Mouse (Mus musculus) thymus, postnatal 0 days (tissue): Measurements from ENCODE around the gene Slc43a1. TPM values are rescaled to one million over a fixed set of nuclear protein-coding genes. Genes with fewer than 3 reads are reported as not detected.
A peak's percentile ranks its signal among the peaks of the same experiment; 100 is the strongest.

ENCODE experiments used
- DNase-seq: peaks from one replicate; pipeline ENCODE4 v3.0.0-alpha.2; 2015; ENCODE audit warnings: low spot score
- polyA plus RNA-seq: library from polyadenylated mRNA; unstranded; fragments of >200 nt; fragmentation: Nextera tagmentation; extraction: Ambion mirVana; gene quantifications from 2 replicates; pipeline ENCODE4 v1.2.1, GENCODE M21; 2015

The Slc43a1 gene
- polyA plus RNA-seq, 1 experiment from 2014 or later = 19.7 TPM

DNA sequence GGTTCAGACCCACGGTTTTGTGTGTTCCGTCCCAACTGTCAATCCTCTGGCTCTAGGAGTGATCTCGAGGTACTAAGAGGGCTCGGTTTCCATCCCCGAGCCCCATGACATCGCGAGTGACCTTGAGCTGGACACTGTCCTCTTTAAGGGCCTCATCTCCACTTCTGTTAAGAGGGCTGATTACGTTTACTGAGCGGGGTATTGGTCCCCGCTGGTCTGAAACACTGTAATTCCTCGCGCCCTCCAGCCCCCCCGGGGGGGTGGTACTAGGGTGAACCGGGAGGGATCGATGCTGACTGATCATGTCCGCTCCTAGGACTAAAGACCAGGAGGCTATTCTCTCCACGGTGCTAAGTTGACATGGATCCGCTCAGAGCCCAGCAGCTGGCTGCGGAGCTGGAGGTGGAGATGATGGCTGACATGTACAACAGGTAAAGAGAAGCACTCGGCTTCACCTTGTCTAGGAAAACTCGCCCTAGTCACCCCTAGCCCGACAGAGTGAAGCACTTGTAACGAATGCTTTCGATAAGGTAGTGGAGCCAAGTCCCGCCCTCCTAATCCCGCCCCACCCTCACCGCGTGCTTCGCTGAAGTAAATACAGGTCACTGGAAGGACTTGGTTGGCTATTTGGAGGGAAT, 11.2 kb upstream of the Slc43a1 start:
- DNase-seq = no peak

DNA sequence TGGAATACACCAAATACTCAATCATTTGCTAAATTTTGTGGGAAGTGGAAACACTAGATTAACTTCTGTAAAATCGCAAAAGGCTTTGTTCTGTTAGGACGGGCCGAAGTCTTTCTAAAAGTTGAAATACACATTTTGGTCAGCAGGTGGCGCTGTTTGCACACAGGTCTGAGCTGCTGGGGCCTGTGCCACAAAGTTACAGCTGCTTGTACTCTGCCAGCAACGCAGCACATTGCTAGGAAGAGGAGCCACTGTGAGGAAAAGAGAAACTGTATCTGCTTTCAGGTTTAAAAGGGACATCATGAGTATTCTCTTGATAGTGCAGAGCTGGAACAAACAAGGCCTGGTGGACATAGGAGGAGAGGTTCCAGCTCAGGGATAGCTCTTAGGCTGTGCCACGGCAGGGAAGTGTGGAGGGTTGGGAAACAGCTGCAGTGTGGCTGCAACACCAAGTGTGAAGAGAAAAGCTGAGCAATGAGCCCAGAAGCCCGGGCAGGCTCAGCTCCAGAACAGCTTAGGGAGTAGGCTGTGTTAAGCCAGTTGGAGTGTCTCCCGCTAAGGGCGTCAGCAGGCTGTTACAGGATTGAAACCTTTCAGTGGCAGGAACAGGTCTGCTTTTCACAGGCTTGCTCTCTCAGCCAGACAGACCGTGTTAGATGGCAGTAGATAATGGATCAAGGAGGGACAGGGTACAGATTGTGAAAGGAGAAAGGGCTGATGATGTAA, 6.8 kb upstream of the Slc43a1 start:
- DNase-seq = peak; percentile 89

DNA sequence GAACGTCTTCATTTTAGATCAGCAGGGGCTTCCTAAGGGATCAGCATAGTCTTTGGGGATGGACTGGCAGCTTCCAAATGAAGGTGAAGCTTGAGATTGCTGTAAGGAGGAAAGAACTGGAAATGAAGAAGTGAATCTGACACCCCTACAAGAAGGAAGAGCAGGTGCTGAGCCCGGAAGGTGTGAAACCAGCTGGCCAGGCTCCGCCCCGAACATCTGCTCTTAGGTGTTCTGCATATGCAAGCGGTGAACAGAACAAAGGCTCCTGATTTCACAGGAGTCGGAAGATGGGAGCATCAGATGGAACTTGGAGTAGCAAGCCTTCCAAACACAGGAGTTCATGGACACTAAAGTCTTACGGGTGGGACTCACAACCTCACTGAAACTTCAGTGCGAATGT, 1.5 kb upstream of the Slc43a1 start:
- DNase-seq = peak; percentile 76

DNA sequence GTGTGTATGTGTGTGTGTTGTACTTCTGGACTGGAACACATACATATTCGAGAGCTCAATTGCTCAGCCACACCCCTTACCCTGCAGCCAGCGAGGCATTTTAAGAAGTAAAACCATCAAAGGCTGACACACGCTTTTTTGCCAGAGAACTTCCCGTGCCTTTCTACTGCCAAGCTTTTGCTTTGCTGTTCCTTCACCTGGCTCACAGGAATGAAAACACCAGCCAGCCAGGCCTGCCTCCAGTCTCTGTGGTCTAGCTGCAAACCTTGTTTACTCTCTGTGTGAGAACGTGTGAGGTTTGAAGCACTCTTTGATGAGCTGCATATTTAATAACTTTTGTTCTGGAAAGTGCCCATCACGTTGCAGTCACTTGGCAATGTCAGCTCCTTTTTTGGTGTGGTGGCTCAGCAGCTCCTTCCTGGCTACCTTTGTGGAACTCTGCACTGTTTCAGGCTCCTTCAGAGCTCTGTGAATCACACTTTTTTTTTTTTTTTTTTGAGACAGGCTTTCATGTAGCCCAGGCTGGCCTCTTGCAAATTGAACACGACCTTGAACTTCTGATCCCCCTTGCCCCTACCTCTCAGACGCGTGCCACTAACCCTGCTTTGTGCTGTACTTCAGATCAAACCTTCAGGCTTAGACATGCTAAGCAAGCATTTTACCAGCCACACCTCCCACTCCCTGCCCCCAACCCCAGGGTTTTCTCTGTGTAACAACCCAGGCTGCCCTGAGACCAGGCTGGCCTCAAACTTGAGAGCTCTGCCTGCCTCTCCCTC, 645 bp upstream of the Slc43a1 start:
- DNase-seq = peak; percentile 63

DNA sequence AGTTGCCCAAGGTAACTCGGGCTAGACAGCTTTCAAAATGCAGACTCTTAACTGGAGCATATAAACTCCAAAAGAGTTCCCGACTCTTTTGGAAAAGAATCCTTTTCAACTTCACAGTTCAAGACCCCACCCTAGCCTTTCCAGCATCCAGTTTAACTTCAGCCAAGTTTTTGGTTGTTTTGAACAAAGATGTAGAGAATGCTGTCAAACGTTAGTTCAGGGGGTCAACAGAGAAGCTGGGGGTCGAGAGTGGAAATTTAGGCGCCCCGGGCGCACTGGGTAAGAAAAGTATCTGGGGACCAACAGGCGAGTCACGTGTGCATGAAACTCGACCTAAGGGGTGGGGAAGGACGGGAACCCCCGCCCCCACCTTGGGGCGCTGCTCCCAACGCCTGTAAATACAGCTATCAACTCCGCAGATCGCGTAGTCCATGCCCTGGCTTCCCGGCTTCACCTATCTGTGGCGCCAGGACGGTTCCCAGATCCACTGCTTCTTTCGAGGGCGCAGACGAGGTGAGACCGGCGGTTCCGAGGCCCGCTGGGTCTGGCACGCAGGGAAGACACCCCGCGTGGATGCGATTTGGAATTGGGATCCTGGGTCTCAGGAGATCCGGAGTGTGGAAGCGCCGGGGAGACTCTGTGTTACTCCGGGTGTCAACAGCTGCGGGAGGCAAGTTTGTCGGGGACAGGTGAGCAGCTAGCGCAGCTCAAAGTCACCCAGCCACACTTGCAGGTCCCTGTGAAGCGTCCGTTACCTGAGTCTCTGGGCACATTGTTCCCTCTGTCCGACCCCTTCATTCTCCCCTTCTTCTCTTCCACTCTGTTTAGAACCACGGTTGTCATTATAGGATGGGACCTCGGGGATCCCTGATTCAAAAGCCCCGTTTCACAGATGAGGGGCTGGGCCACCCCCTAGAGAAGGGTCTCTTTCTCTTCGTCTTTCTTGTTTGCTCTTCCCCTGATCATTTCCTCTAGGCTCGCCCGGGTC, 637 bp downstream of the Slc43a1 start:
- peak; percentile 29 for DNase-seq

DNA sequence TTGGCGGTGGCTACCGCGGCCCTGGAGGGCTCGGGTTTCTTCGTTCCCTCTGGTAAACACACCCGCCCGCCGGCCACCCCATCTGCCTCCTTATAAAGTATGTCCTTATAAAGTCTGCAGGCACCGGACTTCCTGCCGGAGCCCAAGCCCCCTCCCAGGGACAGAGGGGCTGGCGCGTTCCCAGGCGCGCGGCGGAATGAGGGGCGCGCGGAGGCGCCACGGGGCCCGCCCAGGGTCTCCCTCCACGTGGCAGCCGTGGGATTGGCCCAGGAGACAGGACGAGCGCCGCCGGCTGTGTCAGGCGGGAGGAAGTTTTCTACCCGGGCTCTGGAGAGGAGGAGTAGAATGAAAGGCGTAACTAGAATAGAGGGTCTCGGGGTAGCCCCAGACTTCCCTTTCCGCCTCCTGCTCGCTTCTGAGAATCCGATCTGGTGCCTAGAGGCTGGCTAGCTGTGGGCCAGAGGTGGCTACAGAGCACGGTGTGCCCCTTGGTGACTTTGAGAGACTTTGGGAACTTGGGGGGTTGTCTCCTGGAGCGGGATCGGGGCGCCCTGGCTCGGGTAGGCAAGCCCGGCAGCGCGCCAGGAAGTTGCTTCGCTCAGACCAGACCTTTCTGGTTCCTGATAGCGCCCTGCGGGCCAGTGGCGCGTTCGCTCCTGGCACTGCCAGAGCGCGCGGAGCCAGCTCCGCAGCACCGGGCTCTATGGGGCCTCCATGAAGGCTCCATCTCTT, 1.5 kb downstream of the Slc43a1 start:
- DNase-seq = peak; percentile 71

DNA sequence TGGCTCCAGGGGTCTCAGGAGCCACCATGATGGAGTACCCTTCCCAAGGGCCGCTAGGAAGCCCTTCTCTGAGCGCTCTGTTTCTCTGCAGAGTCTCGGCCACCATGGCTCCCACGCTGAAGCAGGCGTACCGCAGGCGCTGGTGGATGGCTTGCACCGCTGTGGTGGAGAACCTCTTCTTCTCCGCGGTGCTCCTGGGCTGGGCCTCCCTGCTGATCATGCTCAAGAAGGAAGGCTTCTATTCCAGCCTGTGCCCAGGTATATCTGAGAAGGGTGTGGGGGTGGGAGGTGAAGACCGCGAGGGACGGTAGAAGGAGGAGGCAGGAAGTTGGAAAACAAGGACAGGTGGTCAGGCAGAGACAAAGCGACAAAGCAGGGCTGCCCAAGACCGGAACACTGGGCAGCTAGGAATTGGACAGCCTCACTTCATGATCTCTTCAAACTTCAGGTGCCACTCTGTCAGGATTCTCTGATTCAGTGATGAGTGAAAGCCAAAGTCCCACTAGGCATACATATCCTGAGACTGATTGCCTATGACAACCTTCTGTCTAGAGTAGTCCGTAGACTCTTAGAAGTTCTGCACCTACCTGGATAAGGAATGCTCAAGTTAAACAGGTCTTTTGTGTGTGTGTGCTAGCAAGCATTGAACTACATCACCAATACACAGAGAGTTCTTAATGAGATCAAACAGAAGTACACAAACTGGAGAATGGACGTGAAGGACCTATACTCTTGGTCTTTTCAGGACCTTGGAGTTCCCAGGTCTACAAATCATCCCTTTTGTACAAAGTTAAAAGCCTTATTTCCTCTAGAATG, 2.3 kb downstream of the Slc43a1 start:
- DNase-seq = no peak

DNA sequence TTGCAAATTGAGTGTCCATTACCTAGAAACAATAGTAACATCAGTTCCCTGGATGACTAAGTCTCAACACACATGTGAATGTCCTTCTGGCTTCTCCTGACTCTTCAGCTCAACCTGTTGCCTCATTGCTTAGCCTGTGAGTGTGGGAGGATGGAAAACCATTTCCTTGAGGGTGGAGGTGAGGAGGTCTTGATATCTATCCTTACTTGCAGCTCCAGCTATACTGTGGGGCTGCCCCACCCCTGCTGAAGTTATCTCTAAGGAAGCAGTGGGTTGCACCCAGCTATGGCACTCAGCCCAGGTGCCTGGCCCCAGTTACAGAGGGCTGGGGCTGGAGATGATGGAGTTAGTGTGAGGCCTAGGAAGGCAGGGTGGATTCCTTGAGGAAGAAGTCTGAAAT, 3.3 kb downstream of the Slc43a1 start:
- DNase-seq = peak; percentile 21

DNA sequence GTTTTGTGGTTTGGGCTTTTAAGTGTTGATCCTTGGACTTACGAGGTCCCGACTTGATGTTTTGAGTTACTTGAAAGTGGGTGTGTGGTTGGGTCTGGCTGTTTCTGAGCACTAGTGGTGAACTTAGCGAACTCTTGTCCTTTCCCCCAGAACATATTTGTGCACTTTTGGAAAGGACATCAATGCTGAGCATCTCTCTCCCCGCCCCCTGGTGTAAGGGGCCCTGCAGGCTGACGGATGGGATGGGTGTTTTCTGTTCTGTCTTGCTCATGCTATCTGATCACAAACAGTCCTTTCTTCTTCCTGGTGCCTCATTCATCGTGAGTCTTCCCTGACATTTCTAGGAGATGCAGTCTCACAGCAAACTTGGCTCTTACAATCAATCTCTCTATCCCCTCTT, 5.0 kb downstream of the Slc43a1 start:
- peak; percentile 66 for DNase-seq

DNA sequence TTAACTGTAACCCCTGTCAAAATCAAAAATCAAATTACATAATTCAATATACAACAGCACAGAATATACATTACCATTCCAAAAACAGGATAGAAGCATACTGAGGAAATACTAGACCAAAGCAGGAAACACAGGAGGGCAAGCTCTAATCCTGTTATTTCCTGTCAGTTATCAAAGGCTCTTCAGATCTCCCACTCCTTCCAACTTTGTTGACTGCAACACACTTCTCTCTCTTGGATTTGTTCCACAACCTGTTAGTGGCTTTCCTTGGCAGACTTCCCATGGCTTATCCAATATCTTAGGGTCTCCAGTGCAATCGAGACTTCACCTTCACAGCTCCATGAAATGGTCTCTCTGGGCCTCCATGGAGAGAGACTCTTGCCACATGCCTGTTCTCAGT, 6.6 kb downstream of the Slc43a1 start:
- no peak for DNase-seq

DNA sequence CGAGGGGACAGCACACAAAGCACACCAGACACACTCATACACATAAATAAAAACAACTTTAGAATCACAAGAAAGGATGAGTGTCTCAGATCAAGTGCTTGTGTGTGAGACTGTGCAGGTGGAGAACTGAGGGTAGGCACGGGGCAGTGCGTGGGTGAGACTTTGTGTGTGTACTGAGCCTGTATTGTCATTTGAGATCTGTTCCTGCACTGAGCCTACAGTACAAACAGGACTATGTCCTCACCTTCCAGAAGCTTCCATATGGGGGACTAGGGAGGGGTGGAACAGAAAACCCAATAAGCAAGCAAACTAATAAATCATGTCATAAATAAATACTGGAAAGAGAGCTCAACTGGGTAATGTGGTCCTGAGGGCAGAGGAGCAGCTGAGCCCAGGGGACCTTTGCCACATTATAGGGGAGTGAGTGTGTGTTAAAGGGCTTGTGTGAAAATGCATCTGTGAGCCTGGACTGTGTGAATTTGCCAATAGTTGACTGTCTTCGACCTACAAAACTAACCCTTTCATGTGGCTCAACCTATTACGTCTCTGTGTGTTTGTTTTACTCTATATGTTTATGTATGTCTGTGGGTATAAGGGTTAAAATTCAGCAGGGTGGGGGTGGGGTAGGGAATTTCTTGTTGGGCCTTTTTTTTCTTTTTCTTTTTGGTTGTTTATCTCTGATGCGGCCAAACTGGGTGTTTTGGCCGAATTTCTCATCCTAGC, 11.9 kb downstream of the Slc43a1 start:
- no peak for DNase-seq

DNA sequence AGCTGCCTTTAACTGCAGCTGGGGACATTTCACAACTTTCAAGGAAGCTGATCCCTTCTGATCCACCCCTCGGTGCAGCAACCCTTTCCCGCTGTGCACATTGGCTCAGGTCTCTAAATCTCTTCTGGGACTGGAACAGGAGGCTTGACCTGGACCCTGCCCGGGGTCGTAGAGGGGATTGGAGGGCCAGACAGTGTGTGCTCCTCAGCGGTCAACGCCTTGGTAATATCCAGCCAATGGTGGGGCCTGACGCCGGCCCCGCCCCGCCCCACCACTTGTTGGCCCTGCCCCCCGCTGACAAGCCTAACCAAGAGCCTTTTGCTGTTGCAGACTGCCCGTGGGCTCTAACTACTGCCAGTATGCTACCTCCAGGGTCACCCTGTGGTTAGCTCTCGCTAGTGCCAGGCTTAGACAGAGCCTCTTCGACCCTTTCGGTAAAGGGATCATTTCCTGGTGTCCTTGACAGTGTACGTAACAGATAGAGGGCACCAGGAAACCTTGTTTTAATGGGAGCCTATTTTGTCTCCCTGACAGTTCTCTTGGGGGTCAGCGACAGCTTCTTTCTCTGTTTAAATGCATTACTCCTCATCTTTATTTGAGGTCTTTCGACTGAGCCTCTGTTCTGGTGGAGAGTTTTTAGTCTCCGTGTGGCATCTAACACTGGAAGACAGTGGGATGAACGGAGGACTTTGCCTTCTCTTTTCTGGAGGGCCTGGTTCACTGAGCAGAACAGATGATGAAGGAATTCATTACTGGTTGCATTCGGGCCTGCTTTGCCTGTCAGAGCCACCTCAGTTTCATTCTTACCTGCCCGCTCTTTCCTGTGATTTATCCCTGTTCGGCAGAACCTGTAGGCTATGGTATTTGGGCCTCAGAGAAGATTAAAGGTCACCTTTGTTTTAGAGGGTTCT, 12.7 kb downstream of the Slc43a1 start:
- DNase-seq = no peak

DNA sequence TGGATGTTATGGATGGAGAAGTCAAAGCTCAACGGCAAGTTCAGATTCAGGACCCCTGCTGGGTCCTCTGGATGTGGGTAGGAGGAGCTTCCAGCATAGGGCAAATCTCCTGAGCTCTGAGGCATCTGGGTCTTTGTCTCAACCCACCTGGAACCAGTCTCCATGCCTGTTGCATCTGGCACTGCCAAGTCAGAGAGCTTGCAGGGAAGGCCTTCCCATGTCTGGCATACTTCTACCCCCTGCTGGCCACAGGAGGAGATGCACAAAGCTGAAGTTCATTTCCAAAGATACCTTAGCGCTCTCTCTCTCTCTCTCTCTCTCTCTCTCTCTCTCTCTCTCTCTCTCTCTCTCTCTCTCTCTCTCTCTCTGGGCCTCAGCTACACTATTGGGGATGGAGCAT, 17.1 kb downstream of the Slc43a1 start:
- peak; percentile 52 for DNase-seq

DNA sequence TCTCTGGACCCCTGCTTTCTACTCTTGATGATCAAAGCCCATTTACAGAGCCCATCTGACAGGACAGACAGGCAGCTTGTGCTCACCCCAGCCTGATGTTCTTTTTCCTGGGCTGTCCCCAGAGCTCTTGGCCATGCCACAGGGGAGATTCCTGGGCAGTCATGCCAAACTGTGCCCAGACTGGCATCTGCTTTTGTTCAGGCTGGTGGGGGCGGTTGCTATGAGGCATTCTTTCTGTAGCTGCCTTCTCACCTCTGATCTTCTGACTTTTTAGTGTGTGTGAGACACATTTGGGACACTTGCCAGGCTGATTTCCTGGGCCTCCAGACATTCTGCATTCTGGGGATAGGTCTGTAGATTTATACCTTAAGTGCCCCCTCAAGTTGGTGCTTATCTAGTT, 19.9 kb downstream of the Slc43a1 start:
- no peak for DNase-seq

DNA sequence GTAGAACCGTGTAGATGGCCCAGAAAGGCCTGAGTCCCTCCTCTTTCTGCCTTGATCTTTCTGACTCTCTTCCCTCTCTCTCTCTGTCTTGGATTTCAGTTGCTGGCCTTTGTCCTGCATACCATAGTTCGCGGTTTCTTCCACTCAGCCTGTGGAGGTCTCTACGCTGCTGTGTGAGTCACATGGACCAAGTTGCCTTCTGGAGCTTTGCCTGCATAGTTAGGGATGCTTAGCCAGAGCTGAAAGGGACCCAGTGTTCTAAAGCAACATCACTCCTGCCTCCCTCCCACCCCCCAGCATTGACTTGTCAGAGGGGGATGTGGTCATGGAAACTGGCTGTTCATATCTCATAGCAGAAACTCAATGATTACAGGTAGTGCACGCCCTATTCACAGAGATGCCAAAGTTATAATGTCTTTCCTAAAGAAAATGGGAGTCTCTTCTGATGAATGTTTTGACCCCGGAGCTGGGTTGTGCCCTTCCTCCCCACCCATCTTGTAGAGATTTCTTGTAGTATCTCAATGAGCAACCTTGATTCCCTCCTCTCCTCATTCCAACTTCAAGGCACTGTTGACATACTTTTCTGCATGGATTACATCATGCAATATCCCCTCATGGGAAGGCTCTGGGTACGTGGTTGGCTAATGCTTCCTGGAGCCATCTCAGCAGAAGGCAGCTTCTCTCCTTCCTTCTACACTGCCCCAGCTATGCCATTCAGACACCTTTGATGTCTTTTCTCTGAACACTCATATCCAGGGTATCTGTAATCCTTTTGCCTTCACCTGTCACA, 21.5 kb downstream of the Slc43a1 start:
- no peak for DNase-seq

DNA sequence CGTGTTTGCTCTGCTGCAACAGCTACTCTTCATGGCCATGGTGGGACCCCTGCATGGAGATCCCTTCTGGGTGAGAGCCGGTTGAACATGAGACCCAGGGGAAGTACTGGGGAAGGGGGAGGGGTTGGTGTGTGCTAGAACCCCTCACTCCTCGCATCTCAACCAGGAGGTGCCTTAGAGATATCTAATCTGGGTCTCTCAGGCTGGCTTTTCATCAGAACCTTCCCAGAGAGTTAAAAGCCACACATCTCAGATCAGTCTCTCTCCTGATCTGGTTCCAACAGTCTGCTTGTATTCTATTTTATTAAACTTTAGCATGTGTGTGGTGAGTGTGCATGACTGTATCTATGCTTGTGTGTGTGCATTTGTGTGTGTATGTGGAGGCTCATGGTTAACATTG, 22.8 kb downstream of the Slc43a1 start:
- DNase-seq = no peak

DNA sequence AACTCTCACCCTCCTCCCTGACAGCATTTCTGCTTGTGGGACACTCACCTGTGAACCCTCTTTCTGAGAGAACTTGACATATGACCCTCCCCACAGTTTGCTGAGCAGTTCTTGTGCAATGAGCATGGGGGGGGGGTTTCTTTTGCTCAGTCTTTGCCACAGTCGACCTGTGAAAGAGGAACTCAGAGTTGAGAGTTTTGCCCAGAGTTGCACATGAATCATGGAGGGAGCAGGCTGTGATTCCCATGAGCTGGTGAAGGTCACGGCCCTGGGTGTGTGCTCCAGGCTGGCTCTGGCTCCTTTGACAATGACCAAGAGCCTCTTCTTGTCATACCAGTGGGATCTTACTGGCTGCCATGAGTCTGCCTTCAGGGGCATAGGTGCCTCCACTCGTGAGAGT, 23.6 kb downstream of the Slc43a1 start:
- no peak for DNase-seq
